Mouse (Mus musculus): ENCODE results near the gene Arid2. TPM values are rescaled to one million over a fixed set of nuclear protein-coding genes. Genes with fewer than 3 reads are reported as not detected.

Arid2 gene
- polyA plus RNA-seq, 1 experiment from 2014 or later, result 18.3 TPM

GRCm38 (mm10) chr15:96365351-96365750 is 78.0 kb downstream of the Arid2 start:
- 67% methylated on average over 3 of the region's 3 CpGs for WGBS
- Histone ChIP-seq H3K4me3 (no peak overlapping the region), H3K27me3 (no peaks in the 10 kb centered on the region), H3K27ac (replicated peaks) (no peak overlapping the region), H3K36me3 (peaks cover 61% of the 10 kb centered on the region), H3K9me3 (no peaks in the 10 kb centered on the region), H3K9ac (no peak overlapping the region), H3K4me2 (no peak overlapping the region), H3K4me1 (replicated peaks) (no peaks in the 10 kb centered on the region)
- ATAC-seq (ENCODE audit: low FRiP score, low read depth), result no peak

- H3K9me3 ChIP-seq, result no peaks in the 10 kb centered on the region
- 86% methylated on average over 11 of the region's 11 CpGs for WGBS
- no peak overlapping the region for H3K27ac ChIP-seq (replicated peaks)
- no peaks in the 10 kb centered on the region for H3K4me1 ChIP-seq (replicated peaks)
- no peak overlapping the region for H3K4me2 ChIP-seq
- H3K27me3 ChIP-seq, result no peaks in the 10 kb centered on the region
- no peak for ATAC-seq (ENCODE audit: low FRiP score, low read depth)
- H3K9ac ChIP-seq, result no peak overlapping the region
- no peak overlapping the region for H3K4me3 ChIP-seq
- peaks cover 67% of the 10 kb centered on the region for H3K36me3 ChIP-seq
These were observed 79.1 kb downstream of the Arid2 start for GRCm38 (mm10) chr15:96366176-96366963.

- no peaks in the 10 kb centered on the region for H3K4me1 ChIP-seq (replicated peaks)
- H3K9me3 ChIP-seq, result no peaks in the 10 kb centered on the region
- no peak overlapping the region for H3K9ac ChIP-seq
- no peaks in the 10 kb centered on the region for H3K27me3 ChIP-seq
- H3K27ac ChIP-seq (replicated peaks), result no peak overlapping the region
- H3K4me3 ChIP-seq, result no peak overlapping the region
- H3K4me2 ChIP-seq, result no peak overlapping the region
- 95% methylated on average over 18 of the region's 18 CpGs for WGBS
- H3K36me3 ChIP-seq, result peaks cover 50% of the 10 kb centered on the region
- no peak for ATAC-seq (ENCODE audit: low FRiP score, low read depth)
These were observed 84.0 kb downstream of the Arid2 start for GRCm38 (mm10) chr15:96371311-96371710.

GRCm38 (mm10) chr15:96372628-96373027 is 85.3 kb downstream of the Arid2 start:
- Histone ChIP-seq H3K4me1 (replicated peaks) (no peaks in the 10 kb centered on the region), H3K36me3 (peaks cover 52% of the 10 kb centered on the region), H3K4me2 (no peak overlapping the region), H3K27me3 (no peaks in the 10 kb centered on the region), H3K9ac (no peak overlapping the region), H3K4me3 (no peak overlapping the region), H3K9me3 (no peaks in the 10 kb centered on the region), H3K27ac (replicated peaks) (no peak overlapping the region)
- ATAC-seq (ENCODE audit: low FRiP score, low read depth), result no peak
- 96% methylated on average over 6 of the region's 6 CpGs for WGBS

GRCm38 (mm10) chr15:96373161-96373560 is 85.8 kb downstream of the Arid2 start:
- Histone ChIP-seq H3K36me3 (peaks cover 53% of the 10 kb centered on the region), H3K4me1 (replicated peaks) (no peaks in the 10 kb centered on the region), H3K9me3 (no peaks in the 10 kb centered on the region), H3K4me2 (no peak overlapping the region), H3K4me3 (no peak overlapping the region), H3K9ac (no peak overlapping the region), H3K27me3 (no peaks in the 10 kb centered on the region), H3K27ac (replicated peaks) (no peak overlapping the region)
- 85% methylated on average over 5 of the region's 5 CpGs for WGBS
- ATAC-seq (ENCODE audit: low FRiP score, low read depth), result no peak

- H3K4me3 ChIP-seq, result no peak overlapping the region
- 95% methylated on average over 2 of the region's 2 CpGs for WGBS
- ATAC-seq (ENCODE audit: low FRiP score, low read depth), result no peak
- H3K4me2 ChIP-seq, result no peak overlapping the region
- H3K36me3 ChIP-seq, result peaks cover 37% of the 10 kb centered on the region
- H3K27ac ChIP-seq (replicated peaks), result no peak overlapping the region
- no peaks in the 10 kb centered on the region for H3K27me3 ChIP-seq
- H3K4me1 ChIP-seq (replicated peaks), result no peaks in the 10 kb centered on the region
- no peaks in the 10 kb centered on the region for H3K9me3 ChIP-seq
- no peak overlapping the region for H3K9ac ChIP-seq
These were observed 88.9 kb downstream of the Arid2 start for GRCm38 (mm10) chr15:96376214-96376613.

- Histone ChIP-seq H3K27ac (replicated peaks) (no peak overlapping the region), H3K36me3 (peaks cover 28% of the 10 kb centered on the region), H3K4me3 (no peak overlapping the region), H3K4me1 (replicated peaks) (no peaks in the 10 kb centered on the region), H3K4me2 (no peak overlapping the region), H3K27me3 (no peaks in the 10 kb centered on the region), H3K9me3 (no peaks in the 10 kb centered on the region), H3K9ac (no peak overlapping the region)
- 79% methylated on average over 5 of the region's 5 CpGs for WGBS
- ATAC-seq (ENCODE audit: low FRiP score, low read depth), result no peak
These were observed 89.9 kb downstream of the Arid2 start for GRCm38 (mm10) chr15:96377263-96377662.

GRCm38 (mm10) chr15:96377701-96378100 is 90.4 kb downstream of the Arid2 start:
- Histone ChIP-seq H3K9ac (no peak overlapping the region), H3K4me2 (no peak overlapping the region), H3K9me3 (no peaks in the 10 kb centered on the region), H3K4me3 (no peak overlapping the region), H3K27ac (replicated peaks) (no peak overlapping the region), H3K27me3 (no peaks in the 10 kb centered on the region), H3K36me3 (peaks cover 23% of the 10 kb centered on the region), H3K4me1 (replicated peaks) (no peaks in the 10 kb centered on the region)
- no peak for ATAC-seq (ENCODE audit: low FRiP score, low read depth)
- WGBS, result 85% methylated on average over 7 of the region's 7 CpGs

GRCm38 (mm10) chr15:96382223-96382622 is 94.9 kb downstream of the Arid2 start:
- peaks cover 19% of the 10 kb centered on the region for H3K36me3 ChIP-seq
- no peak overlapping the region for H3K4me3 ChIP-seq
- no peaks in the 10 kb centered on the region for H3K9me3 ChIP-seq
- no peaks in the 10 kb centered on the region for H3K27me3 ChIP-seq
- 87% methylated on average over 11 of the region's 11 CpGs for WGBS
- no peak overlapping the region for H3K27ac ChIP-seq (replicated peaks)
- no peaks in the 10 kb centered on the region for H3K4me1 ChIP-seq (replicated peaks)
- H3K4me2 ChIP-seq, result no peak overlapping the region
- no peak for ATAC-seq (ENCODE audit: low FRiP score, low read depth)
- H3K9ac ChIP-seq, result no peak overlapping the region

GRCm38 (mm10) chr15:96388565-96388964 is 101.2 kb downstream of the Arid2 start:
- 80% methylated on average over 1 of the region's 1 CpGs for WGBS
- no peaks in the 10 kb centered on the region for H3K27me3 ChIP-seq

GRCm38 (mm10) chr15:96392878-96393277 is 105.6 kb downstream of the Arid2 start:
- H3K9ac ChIP-seq, result no peak overlapping the region
- H3K36me3 ChIP-seq, result peaks cover 19% of the 10 kb centered on the region
- 89% methylated on average over 3 of the region's 3 CpGs for WGBS
- H3K4me3 ChIP-seq, result no peak overlapping the region
- H3K4me1 ChIP-seq (replicated peaks), result no peaks in the 10 kb centered on the region
- no peaks in the 10 kb centered on the region for H3K27me3 ChIP-seq
- no peak overlapping the region for H3K27ac ChIP-seq (replicated peaks)
- no peak overlapping the region for H3K4me2 ChIP-seq
- no peak for ATAC-seq (ENCODE audit: low FRiP score, low read depth)
- no peaks in the 10 kb centered on the region for H3K9me3 ChIP-seq

More at GRCm38 (mm10) chr15:96388565-96388964, 101.2 kb downstream of the Arid2 start:
- no peak overlapping the region for H3K4me3 ChIP-seq
- no peaks in the 10 kb centered on the region for H3K4me1 ChIP-seq (replicated peaks)
- H3K4me2 ChIP-seq, result no peak overlapping the region
- H3K9ac ChIP-seq, result no peak overlapping the region
- peaks cover 20% of the 10 kb centered on the region for H3K36me3 ChIP-seq
- no peaks in the 10 kb centered on the region for H3K9me3 ChIP-seq
- no peak for ATAC-seq (ENCODE audit: low FRiP score, low read depth)
- H3K27ac ChIP-seq (replicated peaks), result 0 out of 2 replicates have a peak overlapping the region, but pooled peaks have one; percentile 15

GRCm38 (mm10) chr15:96395071-96395470 is 107.8 kb downstream of the Arid2 start:
- WGBS, result 94% methylated on average over 6 of the region's 6 CpGs
- Histone ChIP-seq H3K9me3 (no peaks in the 10 kb centered on the region), H3K4me2 (no peak overlapping the region), H3K36me3 (peaks cover 19% of the 10 kb centered on the region), H3K4me1 (replicated peaks) (0 out of 2 replicates have a peak, but pooled peaks cover under 1% of the 10 kb centered on the region), H3K27me3 (no peaks in the 10 kb centered on the region), H3K27ac (replicated peaks) (no peak overlapping the region), H3K9ac (no peak overlapping the region), H3K4me3 (no peak overlapping the region)
- no peak for ATAC-seq (ENCODE audit: low FRiP score, low read depth)
